Mouse (Mus musculus) liver, adult 2 months (tissue): ENCODE results near the gene Caly. TPM values are rescaled to one million over a fixed set of nuclear protein-coding genes. Genes with fewer than 3 reads are reported as not detected.

ENCODE experiments used
- DNase-seq: peaks from one replicate; pipeline ENCODE4 v3.0.0-alpha.2; 2011; ENCODE audit warnings: low read depth, low spot score; ENCODE audit errors: extremely low read depth
- H3K27ac ChIP-seq: fragments of 200-500 bp; replicated peaks from 2 replicates; pipeline ENCODE4 v1.5.1; 2012; ENCODE audit warnings: low read depth, mild to moderate bottlenecking, control low read depth, inconsistent platforms, low read length; ENCODE audit not compliant: insufficient read depth
- H3K27me3 ChIP-seq: fragments of 200-500 bp; 2 replicates; pipeline ENCODE4 v1.6.1; 2012; ENCODE audit warnings: mild to moderate bottlenecking, moderate library complexity, low read length, inconsistent platforms; ENCODE audit not compliant: control insufficient read depth, insufficient read depth
- H3K36me3 ChIP-seq: fragments of 200-500 bp; 2 replicates; pipeline ENCODE4 v1.6.1; 2012; ENCODE audit warnings: low read length, inconsistent platforms; ENCODE audit not compliant: control insufficient read depth, insufficient read depth
- H3K4me1 ChIP-seq: fragments of 200-500 bp; 2 replicates; pipeline ENCODE4 v1.6.1; 2011; ENCODE audit warnings: low read length; ENCODE audit not compliant: control insufficient read depth, insufficient read depth
- H3K4me3 ChIP-seq: fragments of 200-500 bp; 2 replicates; pipeline ENCODE4 v1.5.1; 2011; ENCODE audit warnings: low read depth, mild to moderate bottlenecking, control low read depth, low read length, moderate library complexity; ENCODE audit not compliant: insufficient read depth
- H3K79me2 ChIP-seq: fragments of 200-500 bp; 2 replicates; pipeline ENCODE4 v1.6.1; 2012; ENCODE audit warnings: inconsistent platforms, mild to moderate bottlenecking, low read length, moderate library complexity; ENCODE audit not compliant: control insufficient read depth, insufficient read depth
- H3K9ac ChIP-seq: fragments of 200-500 bp; 2 replicates; pipeline ENCODE4 v1.6.1; 2012; ENCODE audit warnings: low read depth, mild to moderate bottlenecking, control low read depth, inconsistent platforms, low read length
- CTCF ChIP-seq: fragments of 200-500 bp; IDR thresholded peaks from 2 replicates; pipeline ENCODE4 v1.5.1; 2011; ENCODE audit warnings: low read depth, low read length, control low read depth
- POLR2A ChIP-seq: fragments of 200-500 bp; IDR thresholded peaks from 2 replicates; pipeline ENCODE4 v1.6.1; 2011; ENCODE audit warnings: low read length, control low read depth; ENCODE audit not compliant: insufficient read depth; ENCODE audit errors: extremely low read depth
- WGBS: fragments of 180-500 bp; shearing (Covaris S2); methylation state at CpG from one replicate; pipeline ENCODE4 v1.1.7; 2018; 5-methylcytosine and 5-hydroxymethylcytosine counted together
- polyA plus RNA-seq: library from polyadenylated mRNA; depleted of rRNA; stranded (reverse); fragments of >200 nt; gene quantifications from 2 replicates; pipeline ENCODE4 v1.2.3, GENCODE M21; 2012
- total RNA-seq: library from RNA; depleted of rRNA; stranded (reverse); fragments of >200 nt; gene quantifications from 2 replicates; pipeline ENCODE4 v1.2.3, GENCODE M21; 2014

Gene Caly
- total and polyA plus RNA-seq, 2 experiments: 0.07 TPM; not detected in 1

GRCm38 (mm10) chr7:140111943-140112342 is 29.6 kb upstream of the Caly start:
- H3K27ac ChIP-seq: no peak overlapping the region
- TF ChIP-seq POLR2A (no peak), CTCF (no peak)
- no peak for DNase-seq
- WGBS: 39% methylated on average over 3 of the region's 3 CpGs
- no peak overlapping the region for H3K4me3 ChIP-seq
- H3K27me3 ChIP-seq: no peaks in the 10 kb centered on the region
- no peaks in the 10 kb centered on the region for H3K79me2 ChIP-seq
- H3K4me1 ChIP-seq: peaks cover 7% of the 10 kb centered on the region; the same call in 1 of the 2 replicates
- H3K36me3 ChIP-seq: peaks cover 45% of the 10 kb centered on the region
- H3K9ac ChIP-seq: no peak overlapping the region

- Histone ChIP-seq H3K36me3 (peaks cover 30% of the 10 kb centered on the region), H3K9ac (no peak overlapping the region), H3K4me1 (peaks cover 10% of the 10 kb centered on the region), H3K4me3 (no peak overlapping the region), H3K27me3 (no peaks in the 10 kb centered on the region), H3K27ac (no peak overlapping the region), H3K79me2 (no peaks in the 10 kb centered on the region)
- DNase-seq: no peak
- 65% methylated on average over 4 of the region's 4 CpGs for WGBS
- TF ChIP-seq CTCF (no peak), POLR2A (no peak)
These were observed 21.7 kb upstream of the Caly start for GRCm38 (mm10) chr7:140104009-140104408.

- H3K79me2 ChIP-seq: no peaks in the 10 kb centered on the region
- H3K4me3 ChIP-seq: peak within 1 kb of the TSS; percentile 54
- under 1% methylated on average over 30 of the region's 30 CpGs for WGBS
- H3K36me3 ChIP-seq: peaks cover 15% of the 10 kb centered on the region
- peak within 1 kb of the TSS; percentile 77 for H3K27ac ChIP-seq
- TF ChIP-seq CTCF (no peak), POLR2A (peak; percentile 64; the same call in 1 of the 2 replicates)
- H3K9ac ChIP-seq: peak within 1 kb of the TSS; percentile 68
- H3K27me3 ChIP-seq: no peaks in the 10 kb centered on the region
- peak; percentile 81 for DNase-seq
- peaks cover 10% of the 10 kb centered on the region for H3K4me1 ChIP-seq
These were observed 19.9 kb upstream of the Caly start, which contains the start of gene Fuom for GRCm38 (mm10) chr7:140101993-140102860. TSS of gene Fuom (minus strand) at chr7:140102441.

GRCm38 (mm10) chr7:140101498-140101897 is 19.1 kb upstream of the Caly start:
- Histone ChIP-seq H3K4me1 (peaks cover 10% of the 10 kb centered on the region), H3K79me2 (no peaks in the 10 kb centered on the region), H3K27me3 (no peaks in the 10 kb centered on the region), H3K27ac (no peak overlapping the region), H3K36me3 (peaks cover 10% of the 10 kb centered on the region), H3K9ac (peak overlapping the region; percentile 40), H3K4me3 (peak overlapping the region; percentile 54)
- no peak for DNase-seq
- WGBS: 80% methylated on average over 10 of the region's 10 CpGs
- TF ChIP-seq CTCF (no peak), POLR2A (no peak)

- Histone ChIP-seq H3K4me1 (peaks cover 10% of the 10 kb centered on the region), H3K27ac (no peak overlapping the region), H3K36me3 (0 out of 2 replicates have a peak, but pooled peaks cover 3% of the 10 kb centered on the region), H3K79me2 (no peaks in the 10 kb centered on the region), H3K27me3 (no peaks in the 10 kb centered on the region), H3K4me3 (no peak overlapping the region), H3K9ac (no peak overlapping the region)
- no peak for TF ChIP-seq POLR2A
- TF ChIP-seq CTCF: no peak
- no peak for DNase-seq
- 80% methylated on average over 1 of the region's 1 CpGs for WGBS
These were observed 16.1 kb upstream of the Caly start for GRCm38 (mm10) chr7:140098466-140098865.

GRCm38 (mm10) chr7:140096055-140096454 is 13.7 kb upstream of the Caly start:
- Histone ChIP-seq H3K27me3 (no peaks in the 10 kb centered on the region), H3K27ac (no peak overlapping the region), H3K4me3 (no peak overlapping the region), H3K4me1 (0 out of 2 replicates have a peak, but pooled peaks cover 3% of the 10 kb centered on the region), H3K79me2 (no peaks in the 10 kb centered on the region), H3K36me3 (0 out of 2 replicates have a peak, but pooled peaks cover 3% of the 10 kb centered on the region), H3K9ac (no peak overlapping the region)
- no peak for DNase-seq
- TF ChIP-seq CTCF: no peak
- TF ChIP-seq POLR2A: no peak
